Mouse (Mus musculus) left cerebral cortex, postnatal 14 days (tissue): ENCODE measurements around the gene Naa30. TPM values are rescaled to one million over a fixed set of nuclear protein-coding genes. Genes with fewer than 3 reads are reported as not detected.
"Not testable (repeated sequence)": the region's sequence is repeated elsewhere in the genome, so short reads cannot be mapped to it uniquely, and the experiment has no call there.

Experiments used
- DNase-seq, 2 experiments: peaks; one replicate each; pipeline ENCODE4 v3.0.0; 2021 to 2022; ENCODE audit warnings: low spot score in 2 of 2, mixed read lengths in 1 of 2
- intact Hi-C: fragments of 180-260 bp; cut with DNase I; formaldehyde crosslinking; loops from one replicate; pipeline ENCODE4 v1.15.1; 2025
- long read RNA-seq, 2 experiments: library from polyadenylated mRNA; stranded (forward); transcript quantifications; one replicate each; pipeline ENCODE4 v2.0.0; 2021
- total RNA-seq, 2 experiments: library from RNA; stranded (reverse); gene quantifications; 2 replicates each; pipeline ENCODE4 v1.2.3; 2021

Naa30 gene
- 10 to 100 TPM; 37.4 to 37.7 TPM for total RNA-seq
- long read RNA-seq, experiment 1, full-length matches to known transcripts, result 51 of 65 reads
- long read RNA-seq, experiment 1, partial matches to known transcripts, result 13 of 65 reads
- long read RNA-seq, experiment 1, other reads (novel, unspliced or antisense), result 1 of 65 reads
- long read RNA-seq, experiment 2, full-length matches to known transcripts, result 47 of 69 reads
- long read RNA-seq, experiment 2, partial matches to known transcripts, result 15 of 69 reads
- long read RNA-seq, experiment 2, other reads (novel, unspliced or antisense), result 7 of 69 reads

- intact Hi-C loops, result loop anchor here (5.0 kb wide), 1 partner anchor 50 kb away; no protein-coding TSS in a partner anchor
These were observed at the start of gene Naa30 for GRCm38 (mm10) chr14:49171867-49172581. Gene Naa30 (plus strand): TSS chr14:49172226.

GRCm38 (mm10) chr14:49127162-49127779 is 44.8 kb upstream of the Naa30 start:
- intact Hi-C loops, result no loop called here
- DNase-seq, result peak in 1 of 2 experiments; percentile 9

More at GRCm38 (mm10) chr14:49171867-49172581, at the start of gene Naa30:
- peak; percentile 94 for DNase-seq

- intact Hi-C loops, result no loop called here
- DNase-seq, result no peak
These were observed 43.3 kb upstream of the Naa30 start for GRCm38 (mm10) chr14:49128544-49129263.

- no peak for DNase-seq
- intact Hi-C loops, result no loop called here
These were observed 39.6 kb upstream of the Naa30 start for GRCm38 (mm10) chr14:49132391-49132790.

- intact Hi-C loops, result no loop called here
- no peak for DNase-seq
These were observed 33.9 kb upstream of the Naa30 start for GRCm38 (mm10) chr14:49138171-49138570.

GRCm38 (mm10) chr14:49140756-49141155 is 31.3 kb upstream of the Naa30 start:
- intact Hi-C loops, result no loop called here
- no peak for DNase-seq

- intact Hi-C loops, result no loop called here
- peak; percentile 56 to 64 for DNase-seq
These were observed 18.2 kb upstream of the Naa30 start for GRCm38 (mm10) chr14:49153801-49154200.

GRCm38 (mm10) chr14:49155572-49155971 is 16.5 kb upstream of the Naa30 start:
- DNase-seq, result no peak
- intact Hi-C loops, result no loop called here

- intact Hi-C loops, result no loop called here
- DNase-seq, result no peak
These were observed 13.7 kb upstream of the Naa30 start for GRCm38 (mm10) chr14:49158143-49158925.

GRCm38 (mm10) chr14:49171286-49171685 is 740 bp upstream of the Naa30 start:
- no peak for DNase-seq
- intact Hi-C loops, result loop anchor here (5.0 kb wide), 1 partner anchor 49 kb away; no protein-coding TSS in a partner anchor

- peak; percentile 25 to 54 for DNase-seq
- intact Hi-C loops, result loop anchor here (5.0 kb wide), 1 partner anchor 50 kb away; no protein-coding TSS in a partner anchor
These were observed 559 bp downstream of the Naa30 start for GRCm38 (mm10) chr14:49172582-49172988.

GRCm38 (mm10) chr14:49173290-49174135 is 1.5 kb downstream of the Naa30 start:
- DNase-seq, result no peak

GRCm38 (mm10) chr14:49179736-49180135 is 7.7 kb downstream of the Naa30 start:
- intact Hi-C loops, result no loop called here
- no peak for DNase-seq

More at GRCm38 (mm10) chr14:49173290-49174135, 1.5 kb downstream of the Naa30 start:
- intact Hi-C loops, result loop anchor here (5.0 kb wide), 1 partner anchor 51 kb away; no protein-coding TSS in a partner anchor

GRCm38 (mm10) chr14:49186270-49186669 is 14.2 kb downstream of the Naa30 start:
- intact Hi-C loops, result no loop called here
- DNase-seq, result no peak

- intact Hi-C loops, result no loop called here
- no peak for DNase-seq
These were observed 25.1 kb downstream of the Naa30 start for GRCm38 (mm10) chr14:49197031-49197527.

- no peak for DNase-seq
- intact Hi-C loops, result no loop called here
These were observed 29.2 kb downstream of the Naa30 start for GRCm38 (mm10) chr14:49201073-49201778.

- intact Hi-C loops, result not testable (repeated sequence)
These were observed 38.2 kb downstream of the Naa30 start for GRCm38 (mm10) chr14:49210215-49210614.

More at GRCm38 (mm10) chr14:49210215-49210614, 38.2 kb downstream of the Naa30 start:
- DNase-seq, result not testable (repeated sequence)
